Mouse (Mus musculus) liver, embryonic 14.5 days (tissue): ENCODE results near the gene Inpp5b.

Source experiments
- CTCF ChIP-seq: IDR thresholded peaks from 2 replicates; pipeline ENCODE4 v1.5.1; 2016; ENCODE audit warnings: antibody characterized with exemption, low read depth, control low read depth
- EP300 ChIP-seq: IDR thresholded peaks from 2 replicates; pipeline ENCODE4 v1.6.1; 2016; ENCODE audit warnings: antibody characterized with exemption, low read depth

GRCm38 (mm10) chr4:124737486-124737885 lies 4.2 kb upstream of the Inpp5b start:
- no peak for TF ChIP-seq CTCF
- no peak for TF ChIP-seq EP300
